Mouse (Mus musculus): ENCODE data around the gene Frg2f1. TPM values are rescaled to one million over a fixed set of nuclear protein-coding genes. Genes with fewer than 3 reads are reported as not detected.

Gene Frg2f1
- 0.58 and 0.63 TPM in 2 replicates for polyA plus RNA-seq (2015; fragmentation: Nextera tagmentation; extraction: Ambion mirVana)

DNA sequence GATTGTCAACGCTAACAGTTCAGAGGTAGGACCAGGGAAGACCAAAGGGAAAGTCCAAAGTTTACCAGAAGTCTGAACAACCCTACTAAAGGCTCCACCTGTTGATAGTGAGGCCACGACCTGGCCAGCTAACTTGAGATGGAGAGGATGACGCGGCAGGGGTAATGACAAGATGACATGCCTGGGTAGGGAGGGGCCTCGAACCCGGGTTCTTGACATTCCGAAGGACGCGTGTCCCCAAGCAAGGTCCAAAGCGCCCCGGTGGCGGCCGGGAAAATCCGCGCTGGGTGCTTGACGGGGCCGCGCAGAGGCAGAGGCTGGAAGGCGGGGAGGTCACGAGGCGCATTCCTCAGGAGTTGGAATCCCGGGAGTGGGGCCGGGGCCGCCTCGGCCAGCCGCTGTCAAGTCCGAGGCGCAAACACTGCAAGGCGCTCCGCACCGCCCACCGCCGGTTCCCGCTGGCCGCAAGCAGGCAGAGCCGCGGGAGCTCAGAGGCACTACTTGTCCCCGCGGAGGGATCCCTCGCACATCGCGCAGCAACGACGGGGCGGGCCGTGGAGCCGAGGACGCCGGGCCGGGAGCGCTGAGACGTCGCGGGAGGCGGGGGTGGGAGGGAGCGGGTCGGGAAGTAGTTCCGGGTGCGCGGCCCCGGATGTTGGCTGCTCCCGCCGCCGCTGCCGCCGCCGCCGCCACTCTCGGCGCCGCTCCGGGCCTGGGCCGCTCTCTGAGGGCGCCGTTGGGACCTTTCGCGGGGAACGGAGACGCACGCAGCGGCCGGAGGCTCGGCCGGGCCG lies at the start of gene Frg2f1:
Gene Frg2f1 (minus strand): TSS at position 499 of the 794 bp plus-strand sequence.
- ATAC-seq (ENCODE audit: low read depth) (peak; percentile 92), DNase-seq (peak; percentile 84)
- Histone ChIP-seq H3K36me3 (no peaks in the 10 kb centered on the region), H3K9me3 (replicated peaks) (no peaks in the 10 kb centered on the region), H3K27ac (peak within 1 kb of the TSS; percentile 85), H3K9ac (peak within 1 kb of the TSS; percentile 92), H3K27me3 (no peaks in the 10 kb centered on the region), H3K4me2 (peak within 1 kb of the TSS; percentile 98), H3K4me3 (replicated peaks) (peak within 1 kb of the TSS; percentile 96), H3K4me1 (replicated peaks) (peaks cover 37% of the 10 kb centered on the region)
- under 1% methylated on average over 74 of the region's 85 CpGs for WGBS (ENCODE audit: insufficient replicate concordance)

DNA sequence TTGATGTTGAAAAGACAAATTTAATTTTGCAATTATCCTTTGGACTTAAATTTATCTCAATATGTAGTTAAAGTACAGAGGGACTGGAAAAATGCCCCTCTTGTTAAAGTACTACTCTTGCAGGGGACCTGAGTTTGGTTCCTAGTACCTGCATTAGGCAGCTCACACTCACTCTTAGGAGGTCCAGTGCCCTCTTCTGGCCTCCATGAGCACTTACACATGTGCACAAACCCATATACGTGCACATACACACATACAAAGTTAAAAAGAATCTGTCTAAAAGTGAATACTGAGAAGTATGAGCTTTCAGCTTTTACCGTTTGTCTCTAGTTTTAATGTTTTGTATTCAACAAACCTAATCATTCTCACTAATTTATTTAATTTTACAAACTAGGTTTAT lies 48.7 kb upstream of the Frg2f1 start:
- no peak for ATAC-seq (ENCODE audit: low read depth)

DNA sequence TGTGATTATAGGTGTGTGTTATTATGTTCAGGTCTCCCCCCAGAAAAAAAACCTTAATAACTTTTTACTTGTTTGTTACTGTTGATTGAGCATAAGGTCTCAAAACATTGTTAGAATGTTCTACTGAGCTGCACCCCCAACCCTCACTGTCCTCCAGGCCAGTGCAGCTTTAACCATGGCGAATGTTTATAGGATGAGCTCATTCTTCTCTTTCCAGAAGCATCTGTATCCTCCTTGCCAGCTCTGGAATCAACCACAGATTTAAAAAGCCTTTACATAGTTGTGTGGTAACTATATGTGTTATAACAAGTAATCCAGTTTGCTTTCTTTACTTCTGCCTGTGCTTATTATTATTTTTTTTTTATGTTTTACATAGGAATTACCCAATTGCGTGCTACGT lies 36.1 kb upstream of the Frg2f1 start:
- Histone ChIP-seq H3K27ac (no peak overlapping the region), H3K9me3 (replicated peaks) (no peaks in the 10 kb centered on the region), H3K27me3 (no peaks in the 10 kb centered on the region), H3K36me3 (peaks cover 16% of the 10 kb centered on the region; the same call in 1 of the 2 replicates), H3K4me2 (no peak overlapping the region), H3K4me1 (replicated peaks) (0 out of 2 replicates have a peak, but pooled peaks cover 2% of the 10 kb centered on the region), H3K4me3 (replicated peaks) (no peak overlapping the region), H3K9ac (no peak overlapping the region)
- no peak for DNase-seq
- ATAC-seq (ENCODE audit: low read depth): no peak
- WGBS (ENCODE audit: insufficient replicate concordance): 76% methylated on average over 3 of the region's 3 CpGs

More for the DNA sequence above, 48.7 kb upstream of the Frg2f1 start:
- WGBS (ENCODE audit: insufficient replicate concordance): 84% methylated on average over 2 of the region's 2 CpGs
- Histone ChIP-seq H3K4me3 (replicated peaks) (no peak overlapping the region), H3K9me3 (replicated peaks) (no peaks in the 10 kb centered on the region), H3K4me2 (no peak overlapping the region), H3K27ac (no peak overlapping the region), H3K9ac (no peak overlapping the region), H3K36me3 (peaks cover 16% of the 10 kb centered on the region), H3K4me1 (replicated peaks) (no peaks in the 10 kb centered on the region), H3K27me3 (no peaks in the 10 kb centered on the region)
- no peak for DNase-seq

DNA sequence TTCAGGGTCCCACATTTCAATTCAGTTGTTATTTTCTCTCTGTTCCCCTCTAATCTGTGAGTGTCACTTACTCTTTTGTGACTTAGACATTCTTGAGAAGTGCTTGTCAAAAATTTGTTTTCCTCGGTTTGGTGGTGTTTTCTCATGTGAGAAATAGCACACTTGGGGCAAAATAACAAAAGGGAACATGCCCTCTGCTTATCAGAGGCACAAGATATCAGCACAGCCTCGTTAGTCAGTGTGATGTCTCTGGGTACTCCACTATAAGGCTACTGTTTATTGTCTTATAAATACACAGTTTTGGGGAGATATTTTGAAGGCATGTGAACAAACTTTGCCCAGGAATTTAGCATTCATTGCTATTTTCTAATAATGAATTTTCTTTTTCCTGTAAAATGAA lies 35.2 kb upstream of the Frg2f1 start:
- Histone ChIP-seq H3K4me2 (no peak overlapping the region), H3K36me3 (peaks cover 16% of the 10 kb centered on the region; the same call in 1 of the 2 replicates), H3K9ac (no peak overlapping the region), H3K9me3 (replicated peaks) (no peaks in the 10 kb centered on the region), H3K27ac (no peak overlapping the region), H3K4me1 (replicated peaks) (0 out of 2 replicates have a peak, but pooled peaks cover 2% of the 10 kb centered on the region), H3K27me3 (no peaks in the 10 kb centered on the region), H3K4me3 (replicated peaks) (no peak overlapping the region)
- no peak for DNase-seq
- 27% methylated on average over 2 of the region's 2 CpGs for WGBS (ENCODE audit: insufficient replicate concordance)
- no peak for ATAC-seq (ENCODE audit: low read depth)

DNA sequence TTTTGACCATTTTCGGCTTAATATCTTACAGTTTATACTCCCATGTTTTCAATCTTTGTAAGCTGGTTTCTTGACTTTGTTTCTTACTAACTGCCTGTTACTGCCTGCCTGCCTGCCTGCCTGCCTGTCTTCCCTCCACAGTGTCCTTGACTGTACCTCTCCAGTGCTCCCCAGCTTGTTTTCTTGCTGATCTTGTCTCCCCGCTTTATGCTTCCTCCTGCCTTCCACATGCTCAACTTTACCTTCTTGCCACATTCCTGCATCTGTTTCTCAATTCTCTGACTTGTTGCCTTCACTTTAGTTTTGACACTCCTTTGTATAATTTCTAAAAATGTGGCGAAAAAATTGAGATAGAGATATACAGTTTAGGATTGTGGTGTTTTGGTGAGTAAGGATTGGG lies 33.4 kb upstream of the Frg2f1 start:
- Histone ChIP-seq H3K4me3 (replicated peaks) (no peak overlapping the region), H3K9ac (no peak overlapping the region), H3K9me3 (replicated peaks) (no peaks in the 10 kb centered on the region), H3K27ac (no peak overlapping the region), H3K27me3 (no peaks in the 10 kb centered on the region), H3K4me1 (replicated peaks) (0 out of 2 replicates have a peak, but pooled peaks cover 2% of the 10 kb centered on the region), H3K36me3 (peaks cover 12% of the 10 kb centered on the region; the same call in 1 of the 2 replicates), H3K4me2 (no peak overlapping the region)
- 81% methylated on average over 3 of the region's 3 CpGs for WGBS (ENCODE audit: insufficient replicate concordance)
- DNase-seq (no peak), ATAC-seq (ENCODE audit: low read depth) (no peak)

DNA sequence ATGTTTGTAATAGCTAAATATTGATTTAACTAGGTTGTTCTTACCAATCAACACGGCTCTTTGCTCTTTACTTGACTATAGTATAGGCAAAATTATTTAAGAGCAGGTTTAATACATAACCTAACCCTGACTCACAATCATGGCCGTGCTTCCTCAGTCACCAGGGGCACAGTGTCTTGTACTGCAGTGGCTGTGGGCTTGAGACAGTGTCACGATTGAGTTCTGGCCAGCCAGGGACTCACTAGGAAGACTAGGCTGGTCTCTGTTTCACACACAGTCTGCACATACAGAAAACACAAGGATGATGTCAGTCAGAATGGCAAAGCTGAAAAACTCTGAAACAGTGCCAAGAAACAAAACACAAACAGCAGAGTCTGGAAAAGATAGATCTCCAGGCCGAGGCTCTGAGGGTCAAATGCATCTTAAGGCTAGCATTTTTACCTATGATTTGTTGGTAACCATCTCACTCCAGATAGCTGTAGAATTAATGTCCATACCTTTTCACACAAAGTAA lies 27.1 kb upstream of the Frg2f1 start:
- Histone ChIP-seq H3K27ac (no peak overlapping the region), H3K4me3 (replicated peaks) (no peak overlapping the region), H3K9me3 (replicated peaks) (0 out of 2 replicates have a peak, but pooled peaks cover 3% of the 10 kb centered on the region), H3K36me3 (peaks cover 11% of the 10 kb centered on the region), H3K9ac (no peak overlapping the region), H3K27me3 (no peaks in the 10 kb centered on the region), H3K4me2 (no peak overlapping the region), H3K4me1 (replicated peaks) (no peaks in the 10 kb centered on the region)
- 70% methylated on average over 4 of the region's 4 CpGs for WGBS (ENCODE audit: insufficient replicate concordance)
- ATAC-seq (ENCODE audit: low read depth) (no peak), DNase-seq (no peak)

DNA sequence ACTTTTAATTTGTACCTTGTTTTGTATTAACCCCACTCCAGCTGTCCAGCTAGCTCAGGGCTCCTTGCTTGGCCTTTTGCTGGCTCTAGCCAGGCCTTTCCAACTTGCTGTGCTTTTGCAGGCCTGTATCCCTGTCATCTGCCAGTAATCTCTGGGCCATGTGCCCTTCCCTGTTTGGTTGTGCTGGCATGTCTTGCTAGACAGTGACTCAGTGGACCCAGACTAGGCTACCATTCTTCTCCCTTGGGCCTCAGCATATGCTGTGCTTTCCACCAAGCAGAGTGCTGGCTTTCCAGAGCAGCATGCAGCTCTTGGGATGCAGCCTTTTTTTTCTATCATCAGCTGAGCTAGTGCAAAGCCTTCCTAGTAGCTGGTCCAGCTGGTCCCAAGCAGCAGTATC lies 23.8 kb upstream of the Frg2f1 start:
- Histone ChIP-seq H3K4me1 (replicated peaks) (no peaks in the 10 kb centered on the region), H3K9ac (no peak overlapping the region), H3K4me2 (no peak overlapping the region), H3K4me3 (replicated peaks) (no peak overlapping the region), H3K36me3 (peaks cover 11% of the 10 kb centered on the region), H3K27me3 (no peaks in the 10 kb centered on the region), H3K27ac (no peak overlapping the region), H3K9me3 (replicated peaks) (0 out of 2 replicates have a peak, but pooled peaks cover 3% of the 10 kb centered on the region)
- ATAC-seq (ENCODE audit: low read depth) (no peak), DNase-seq (no peak)

DNA sequence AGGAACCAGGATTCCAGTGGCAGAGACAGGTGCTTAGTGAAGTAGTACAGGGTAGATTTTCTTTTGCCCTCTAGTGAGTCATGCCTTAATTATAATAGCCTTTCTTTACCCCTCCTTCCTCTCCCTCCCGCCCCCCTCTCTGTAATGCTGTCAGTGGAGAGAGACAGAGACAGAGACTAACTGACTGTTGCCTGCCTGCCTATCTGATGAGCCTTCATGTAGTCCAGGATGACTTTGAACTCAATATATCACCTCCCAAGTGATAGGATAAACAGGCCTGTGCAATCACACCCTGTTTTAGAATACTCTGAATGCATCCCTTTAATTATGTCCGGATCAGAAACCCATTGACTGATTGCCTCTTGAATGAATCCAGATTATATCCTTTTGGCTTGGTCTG lies 16.1 kb upstream of the Frg2f1 start:
- 73% methylated on average over 2 of the region's 2 CpGs for WGBS (ENCODE audit: insufficient replicate concordance)
- Histone ChIP-seq H3K4me3 (replicated peaks) (no peak overlapping the region), H3K9ac (no peak overlapping the region), H3K27ac (no peak overlapping the region), H3K4me1 (replicated peaks) (peaks cover 8% of the 10 kb centered on the region), H3K27me3 (no peaks in the 10 kb centered on the region), H3K36me3 (no peaks in the 10 kb centered on the region), H3K9me3 (replicated peaks) (no peaks in the 10 kb centered on the region), H3K4me2 (no peak overlapping the region)
- ATAC-seq (ENCODE audit: low read depth) (no peak), DNase-seq (no peak)

DNA sequence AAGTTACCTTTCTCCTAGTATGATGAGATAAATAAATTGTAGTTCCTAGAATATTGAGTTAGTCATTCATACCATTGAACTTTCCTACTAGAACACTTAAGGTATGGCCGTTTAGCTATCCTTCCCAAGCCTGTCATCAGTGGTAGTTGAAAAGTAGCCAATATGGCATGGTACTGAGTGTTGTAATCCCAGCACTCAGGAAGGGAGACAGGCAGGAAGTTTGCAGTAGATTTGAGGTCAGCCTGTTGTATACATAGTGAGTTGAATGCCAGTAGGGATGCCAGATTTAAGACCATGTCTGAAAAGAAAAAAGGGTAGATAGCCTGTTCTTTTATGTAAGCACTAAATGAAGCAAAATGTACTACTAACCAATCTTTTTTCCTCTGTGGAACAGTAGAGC lies 11.5 kb upstream of the Frg2f1 start:
- no peak overlapping the region for H3K4me3 ChIP-seq (replicated peaks)
- no peak overlapping the region for H3K4me2 ChIP-seq
- H3K27me3 ChIP-seq: no peaks in the 10 kb centered on the region
- ATAC-seq (ENCODE audit: low read depth) (0 out of 2 replicates have a peak, but pooled peaks have one; percentile 41), DNase-seq (no peak)
- H3K4me1 ChIP-seq (replicated peaks): peaks cover 13% of the 10 kb centered on the region
- no peaks in the 10 kb centered on the region for H3K36me3 ChIP-seq
- H3K27ac ChIP-seq: no peak overlapping the region
- H3K9ac ChIP-seq: no peak overlapping the region
- no peaks in the 10 kb centered on the region for H3K9me3 ChIP-seq (replicated peaks)
- WGBS (ENCODE audit: insufficient replicate concordance): 63% methylated on average over 1 of the region's 1 CpGs

DNA sequence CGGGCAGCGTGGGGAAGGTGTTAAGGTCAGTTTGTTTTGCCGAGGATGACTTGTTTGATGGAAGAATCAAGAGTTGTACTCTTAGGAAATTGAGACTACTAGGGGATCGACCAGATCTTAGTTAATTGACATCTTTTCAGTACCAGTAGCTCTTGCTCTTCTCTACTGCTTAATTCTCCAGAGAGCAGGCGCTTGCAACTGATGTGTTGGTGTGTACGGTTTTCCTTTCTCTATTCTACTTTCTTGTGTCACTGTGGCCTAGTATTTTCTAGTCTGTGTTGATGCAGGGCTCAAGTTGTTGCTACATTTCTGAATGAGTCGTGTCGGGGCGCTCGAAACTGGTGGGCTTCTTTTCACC lies 1.2 kb upstream of the Frg2f1 start:
- peak overlapping the region; percentile 98 for H3K4me2 ChIP-seq
- H3K4me1 ChIP-seq (replicated peaks): peaks cover 37% of the 10 kb centered on the region
- DNase-seq (no peak), ATAC-seq (ENCODE audit: low read depth) (no peak)
- 12% methylated on average over 10 of the region's 10 CpGs for WGBS (ENCODE audit: insufficient replicate concordance)
- H3K27ac ChIP-seq: peak overlapping the region; percentile 85
- peak overlapping the region; percentile 96 for H3K4me3 ChIP-seq (replicated peaks)
- H3K9me3 ChIP-seq (replicated peaks): no peaks in the 10 kb centered on the region
- peak overlapping the region; percentile 92 for H3K9ac ChIP-seq
- H3K36me3 ChIP-seq: no peaks in the 10 kb centered on the region
- H3K27me3 ChIP-seq: no peaks in the 10 kb centered on the region

DNA sequence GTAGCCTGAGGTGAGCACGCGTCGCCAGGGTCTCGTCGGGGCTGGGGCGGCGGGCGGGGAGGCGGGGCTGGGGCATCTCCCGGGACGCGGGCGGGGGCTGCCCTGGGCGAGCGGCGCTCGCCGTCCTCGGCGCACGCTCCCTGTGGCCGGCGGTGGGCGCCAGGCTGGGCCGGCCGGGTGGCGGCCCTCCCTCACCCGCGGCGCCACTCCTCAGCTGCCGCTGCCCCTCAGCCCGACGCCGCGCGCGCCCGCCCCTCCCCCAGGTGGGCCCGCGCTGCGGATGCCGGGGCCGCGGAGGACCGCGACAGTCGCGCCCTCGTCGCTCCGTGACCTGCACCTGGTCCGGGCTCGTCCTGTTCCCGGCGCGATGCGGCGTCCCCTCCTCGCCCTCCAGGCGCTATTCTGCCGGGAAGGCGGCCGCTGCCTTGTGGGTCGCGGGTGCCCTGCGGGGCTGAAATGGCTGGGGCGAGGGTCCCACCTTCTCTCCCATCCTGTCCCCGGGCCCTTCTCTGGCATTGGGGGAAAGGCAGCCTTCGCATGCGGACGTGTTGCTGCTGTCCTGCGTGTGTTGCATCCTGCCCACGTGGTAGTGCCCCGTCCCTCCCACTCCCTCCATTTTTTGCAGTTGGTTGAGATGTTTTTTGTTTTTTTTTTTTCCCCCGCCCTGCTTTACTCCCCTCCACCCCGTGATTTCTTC lies 655 bp upstream of the Frg2f1 start:
- no peaks in the 10 kb centered on the region for H3K27me3 ChIP-seq
- H3K4me1 ChIP-seq (replicated peaks): peaks cover 37% of the 10 kb centered on the region
- no peaks in the 10 kb centered on the region for H3K9me3 ChIP-seq (replicated peaks)
- H3K4me3 ChIP-seq (replicated peaks): peak overlapping the region; percentile 96
- DNase-seq (peak; percentile 36), ATAC-seq (ENCODE audit: low read depth) (peak; percentile 71; the same call in 1 of the 2 replicates)
- H3K4me2 ChIP-seq: peak overlapping the region; percentile 98
- WGBS (ENCODE audit: insufficient replicate concordance): under 1% methylated on average over 43 of the region's 76 CpGs
- peak overlapping the region; percentile 85 for H3K27ac ChIP-seq
- H3K9ac ChIP-seq: peak overlapping the region; percentile 92
- H3K36me3 ChIP-seq: no peaks in the 10 kb centered on the region

Data from liver, embryonic 13.5 days (tissue).